Comparison of ENCODE assay signal across 8 mouse cellular contexts in genomic region chr1:153308915-153309296, GRCm38 (mm10). TPM values are rescaled to one million over a fixed set of nuclear protein-coding genes. Genes with fewer than 3 reads are reported as not detected.
DNase-seq lines count a peak whose midpoint lies in the region; ATAC-seq and TF ChIP-seq lines count a peak whose summit lies in the region.

No protein-coding gene starts in this region.

- intact Hi-C loops in heart, postnatal 36 days (cut with DNase I) = no loop called here

- DNase-seq in heart, adult 11 months = peak; percentile 98
- no peak for DNase-seq in heart, postnatal 36 days
- peak; percentile 73 to 74 for DNase-seq in B cell, adult 2 months
- DNase-seq in forebrain, embryonic 14.5 days (ENCODE audit: low spot score) = peak; percentile 67
- peak; percentile 38 to 48 for DNase-seq in right cerebral cortex, adult 2 months (ENCODE audit: low spot score in 2 of 2)
- DNase-seq in ovary, postnatal 36 days (ENCODE audit: low spot score) = no peak
- no peak for DNase-seq in cerebellum, postnatal 10 days

- no peak overlapping the region for H3K4me3 ChIP-seq in forebrain, embryonic 14.5 days (ENCODE audit: low read depth, low read length)
- H3K4me3 ChIP-seq in intestine, postnatal 0 days (ENCODE audit: low read depth, low read length) = no peak overlapping the region

- peak; percentile 67 for ATAC-seq in forebrain, embryonic 14.5 days
- ATAC-seq in intestine, postnatal 0 days = peak; percentile 56

- H3K27ac ChIP-seq in forebrain, embryonic 14.5 days (ENCODE audit: low read depth, low read length) = peak overlapping the region; percentile 59; the same call in 1 of the 2 replicates
- H3K27ac ChIP-seq in intestine, postnatal 0 days (ENCODE audit: low read depth, low read length) = peak overlapping the region; percentile 63

- peaks cover 16% of the 10 kb centered on the region for H3K4me1 ChIP-seq in forebrain, embryonic 14.5 days (ENCODE audit: control insufficient read depth, insufficient read depth, low read length)
- H3K4me1 ChIP-seq in intestine, postnatal 0 days (replicated peaks; ENCODE audit: control insufficient read depth, insufficient read depth, low read length) = peaks cover 5% of the 10 kb centered on the region; the same call in 1 of the 2 replicates

- H3K36me3 ChIP-seq in forebrain, embryonic 14.5 days (ENCODE audit: control insufficient read depth, insufficient read depth, low read length) = no peaks in the 10 kb centered on the region
- H3K36me3 ChIP-seq in intestine, postnatal 0 days (ENCODE audit: control insufficient read depth, insufficient read depth) = no peaks in the 10 kb centered on the region

- no peak for TF ChIP-seq CTCF in intestine, postnatal 0 days (IDR thresholded peaks at IDR 0.05; ENCODE audit: low read depth)

- no peaks in the 10 kb centered on the region for H3K9me3 ChIP-seq in forebrain, embryonic 14.5 days (replicated peaks; ENCODE audit: control insufficient read depth, low read length)
- no peaks in the 10 kb centered on the region for H3K9me3 ChIP-seq in intestine, postnatal 0 days (ENCODE audit: control insufficient read depth)

- 61% methylated on average over 10 of the region's 10 CpGs for WGBS in forebrain, embryonic 14.5 days
- WGBS in intestine, postnatal 0 days = 36% methylated on average over 10 of the region's 10 CpGs

- H3K9ac ChIP-seq in forebrain, embryonic 14.5 days (ENCODE audit: low read length) = no peak overlapping the region
- H3K9ac ChIP-seq in intestine, postnatal 0 days (ENCODE audit: low read depth, low read length) = no peak overlapping the region; the same call in 1 of the 2 replicates

- H3K27me3 ChIP-seq in forebrain, embryonic 14.5 days (replicated peaks; ENCODE audit: control insufficient read depth, insufficient read depth, low read length) = no peaks in the 10 kb centered on the region
- no peaks in the 10 kb centered on the region for H3K27me3 ChIP-seq in intestine, postnatal 0 days (replicated peaks; ENCODE audit: control insufficient read depth, insufficient read depth, low read length)

- H3K4me2 ChIP-seq in forebrain, embryonic 14.5 days (ENCODE audit: low read length) = no peak overlapping the region
- H3K4me2 ChIP-seq in intestine, postnatal 0 days (replicated peaks; ENCODE audit: low read depth) = peak overlapping the region; percentile 37

RNA-seq across cellular contexts. Expression of gene Lamc1, which starts 23.7 kb away (rescaled TPM):
- 100 to 1,000 TPM; 139 to 176 TPM for total RNA-seq in heart, postnatal 36 days (2021)
- 17.2 and 17.7 TPM in 2 replicates for polyA plus RNA-seq in forebrain, embryonic 14.5 days (2014; fragmentation: Nextera tagmentation; extraction: Ambion mirVana)
- polyA plus RNA-seq in intestine, postnatal 0 days (2015; fragmentation: Nextera tagmentation; extraction: Ambion mirVana) = 39.2 and 44.5 TPM in 2 replicates

Comparison
In these comparisons a context has a peak if more than half of its experiments do, and no peak if none do; other contexts are left out.
1. DNase-seq: peak in heart, adult 11 months (single experiment), B cell, adult 2 months (2 of 2), forebrain, embryonic 14.5 days (single experiment) and right cerebral cortex, adult 2 months (2 of 2); none in heart, postnatal 36 days (0 of 2), ovary, postnatal 36 days (single experiment) and cerebellum, postnatal 10 days (0 of 2).